Mouse (Mus musculus): ENCODE measurements around the gene Zfyve27. TPM values are rescaled to one million over a fixed set of nuclear protein-coding genes. Genes with fewer than 3 reads are reported as not detected.
A peak's percentile ranks its signal among the peaks of the same experiment; 100 is the strongest.

Zfyve27 gene
- polyA plus RNA-seq (2015; fragmentation: Nextera tagmentation; extraction: Ambion mirVana): 14.1 and 15.3 TPM in 2 replicates

DNA sequence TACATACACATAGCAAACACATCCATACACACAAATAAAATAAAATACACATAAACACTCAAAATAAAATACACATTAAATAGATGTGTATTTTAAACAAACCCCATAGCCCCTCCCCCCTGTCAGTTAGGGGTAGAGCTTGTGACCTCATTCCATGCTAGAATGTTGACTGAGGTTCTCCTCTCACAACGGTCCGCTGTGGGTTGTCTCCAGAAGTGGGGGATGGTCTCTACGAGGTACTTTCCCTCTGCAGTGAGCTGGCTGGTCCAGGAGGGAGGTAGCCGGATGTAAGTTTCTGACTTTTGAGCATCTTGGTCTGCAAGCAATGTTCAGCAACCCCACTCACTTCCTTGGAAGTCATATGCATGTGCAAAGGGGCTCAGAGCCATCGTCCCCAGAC is at the start of gene Zfyve27:
Gene Zfyve27 (plus strand): TSS at position 188 of the 400 bp plus-strand sequence.
- TF ChIP-seq CTCF (IDR thresholded peaks at IDR 0.05; ENCODE audit: low read depth): no peak
- DNase-seq (ENCODE audit: low spot score) (no peak), ATAC-seq (ENCODE audit: low FRiP score, low TSS enrichment) (no peak)
- Histone ChIP-seq H3K4me3 (ENCODE audit: low read depth, low read length) (no peak within 1 kb of the TSS), H3K9ac (ENCODE audit: low read length) (no peak within 1 kb of the TSS), H3K36me3 (ENCODE audit: control insufficient read depth, insufficient read depth, low read length) (no peaks in the 10 kb centered on the region), H3K27ac (replicated peaks) (no peak within 1 kb of the TSS), H3K4me1 (replicated peaks; ENCODE audit: control insufficient read depth, insufficient read depth) (no peaks in the 10 kb centered on the region; the same call in 1 of the 2 replicates), H3K27me3 (ENCODE audit: control insufficient read depth, insufficient read depth, low read length) (no peaks in the 10 kb centered on the region), H3K4me2 (replicated peaks; ENCODE audit: low read depth) (no peak within 1 kb of the TSS), H3K9me3 (ENCODE audit: control insufficient read depth, low read length) (no peaks in the 10 kb centered on the region)
- 39% methylated on average over 5 of the region's 5 CpGs for WGBS

- Histone ChIP-seq H3K4me3 (ENCODE audit: low read depth, low read length) (no peak overlapping the region), H3K27me3 (ENCODE audit: control insufficient read depth, insufficient read depth, low read length) (no peaks in the 10 kb centered on the region), H3K27ac (replicated peaks) (0 out of 2 replicates have a peak overlapping the region, but pooled peaks have one; percentile 31), H3K4me1 (replicated peaks; ENCODE audit: control insufficient read depth, insufficient read depth) (no peaks in the 10 kb centered on the region), H3K9ac (ENCODE audit: low read length) (no peak overlapping the region), H3K9me3 (ENCODE audit: control insufficient read depth, low read length) (no peaks in the 10 kb centered on the region), H3K4me2 (replicated peaks; ENCODE audit: low read depth) (no peak overlapping the region), H3K36me3 (ENCODE audit: control insufficient read depth, insufficient read depth, low read length) (peaks cover 13% of the 10 kb centered on the region)
- WGBS: 74% methylated on average over 4 of the region's 4 CpGs
- no peak for TF ChIP-seq EP300 (optimal IDR thresholded peaks at IDR 0.05)
- no peak for TF ChIP-seq CTCF (IDR thresholded peaks at IDR 0.05; ENCODE audit: low read depth)
- ATAC-seq (ENCODE audit: low FRiP score, low TSS enrichment): peak; percentile 62
- DNase-seq (ENCODE audit: low spot score): no peak
These were observed 47.9 kb upstream of the Zfyve27 start for GRCm38 (mm10) chr19:42115783-42116335.

- no peaks in the 10 kb centered on the region for H3K4me1 ChIP-seq (replicated peaks; ENCODE audit: control insufficient read depth, insufficient read depth)
- WGBS: 90% methylated on average over 9 of the region's 9 CpGs
These were observed 45.6 kb upstream of the Zfyve27 start for GRCm38 (mm10) chr19:42118142-42118541.

DNA sequence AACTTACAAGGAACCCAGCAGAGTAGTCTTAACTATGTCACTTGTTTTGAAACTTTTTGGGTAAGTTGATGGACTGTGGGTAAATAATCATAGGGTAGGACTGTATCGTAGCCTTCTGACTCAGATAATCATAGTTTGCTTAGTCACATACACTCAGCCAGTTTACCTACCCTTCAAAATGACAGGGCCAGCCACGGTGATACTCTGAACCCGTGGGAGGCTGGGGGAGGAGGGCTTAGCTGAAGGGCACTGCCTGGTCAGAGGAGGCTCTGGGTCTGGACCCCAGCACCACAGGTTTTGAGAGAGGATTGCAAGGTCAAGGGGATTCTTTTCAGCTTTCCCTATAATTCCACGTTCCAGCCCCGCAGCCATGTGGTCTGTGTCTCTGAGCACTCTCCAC is 45.2 kb upstream of the Zfyve27 start:
- Histone ChIP-seq H3K4me2 (replicated peaks; ENCODE audit: low read depth) (no peak overlapping the region), H3K4me1 (replicated peaks; ENCODE audit: control insufficient read depth, insufficient read depth) (no peaks in the 10 kb centered on the region), H3K27me3 (ENCODE audit: control insufficient read depth, insufficient read depth, low read length) (no peaks in the 10 kb centered on the region), H3K4me3 (ENCODE audit: low read depth, low read length) (no peak overlapping the region), H3K27ac (replicated peaks) (no peak overlapping the region), H3K9me3 (ENCODE audit: control insufficient read depth, low read length) (no peaks in the 10 kb centered on the region), H3K9ac (ENCODE audit: low read length) (no peak overlapping the region), H3K36me3 (ENCODE audit: control insufficient read depth, insufficient read depth, low read length) (peaks cover 19% of the 10 kb centered on the region)
- DNase-seq (ENCODE audit: low spot score): peak; percentile 60
- peak; percentile 81 for ATAC-seq (ENCODE audit: low FRiP score, low TSS enrichment)
- WGBS: 70% methylated on average over 5 of the region's 5 CpGs
- TF ChIP-seq CTCF (IDR thresholded peaks at IDR 0.05; ENCODE audit: low read depth) (no peak), EP300 (optimal IDR thresholded peaks at IDR 0.05) (no peak)

More at GRCm38 (mm10) chr19:42118142-42118541, 45.6 kb upstream of the Zfyve27 start:
- peaks cover 19% of the 10 kb centered on the region for H3K36me3 ChIP-seq (ENCODE audit: control insufficient read depth, insufficient read depth, low read length)
- H3K4me3 ChIP-seq (ENCODE audit: low read depth, low read length): no peak overlapping the region
- no peak for DNase-seq (ENCODE audit: low spot score)
- H3K27me3 ChIP-seq (ENCODE audit: control insufficient read depth, insufficient read depth, low read length): no peaks in the 10 kb centered on the region
- H3K9me3 ChIP-seq (ENCODE audit: control insufficient read depth, low read length): no peaks in the 10 kb centered on the region
- peak; percentile 14; the same call in 1 of the 2 replicates for ATAC-seq (ENCODE audit: low FRiP score, low TSS enrichment)
- no peak for TF ChIP-seq CTCF (IDR thresholded peaks at IDR 0.05; ENCODE audit: low read depth)
- H3K27ac ChIP-seq (replicated peaks): no peak overlapping the region
- no peak overlapping the region for H3K4me2 ChIP-seq (replicated peaks; ENCODE audit: low read depth)
- H3K9ac ChIP-seq (ENCODE audit: low read length): no peak overlapping the region

GRCm38 (mm10) chr19:42120451-42120850 is 43.3 kb upstream of the Zfyve27 start:
- Histone ChIP-seq H3K4me2 (replicated peaks; ENCODE audit: low read depth) (no peak overlapping the region), H3K9me3 (ENCODE audit: control insufficient read depth, low read length) (no peaks in the 10 kb centered on the region), H3K36me3 (ENCODE audit: control insufficient read depth, insufficient read depth, low read length) (peaks cover 24% of the 10 kb centered on the region), H3K27me3 (ENCODE audit: control insufficient read depth, insufficient read depth, low read length) (no peaks in the 10 kb centered on the region), H3K4me1 (replicated peaks; ENCODE audit: control insufficient read depth, insufficient read depth) (no peaks in the 10 kb centered on the region), H3K9ac (ENCODE audit: low read length) (no peak overlapping the region), H3K27ac (replicated peaks) (no peak overlapping the region), H3K4me3 (ENCODE audit: low read depth, low read length) (no peak overlapping the region)
- DNase-seq (ENCODE audit: low spot score): peak; percentile 31
- TF ChIP-seq EP300 (optimal IDR thresholded peaks at IDR 0.05) (no peak), CTCF (IDR thresholded peaks at IDR 0.05; ENCODE audit: low read depth) (no peak)
- ATAC-seq (ENCODE audit: low FRiP score, low TSS enrichment): peak; percentile 33; the same call in 1 of the 2 replicates
- 74% methylated on average over 8 of the region's 8 CpGs for WGBS

DNA sequence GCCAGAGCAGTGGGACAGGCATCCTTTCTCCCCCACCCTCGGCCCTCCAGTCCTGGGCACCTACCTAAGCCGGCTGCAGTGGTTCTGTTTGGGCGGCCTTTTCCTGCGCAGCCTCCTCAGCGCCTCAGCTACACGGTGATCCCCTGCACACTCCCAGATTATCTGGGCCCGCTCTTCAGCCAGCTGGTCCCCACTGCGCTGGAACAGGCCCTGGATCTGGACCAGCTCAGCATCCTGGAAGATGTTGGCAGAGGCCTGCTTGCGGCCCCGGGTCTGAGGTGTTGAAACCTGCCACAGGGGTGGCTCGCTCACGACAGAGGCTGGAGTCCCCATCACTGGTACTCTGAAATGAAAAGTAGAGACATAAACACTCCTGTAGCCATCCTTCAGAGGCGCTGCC is 39.1 kb upstream of the Zfyve27 start:
- no peak for DNase-seq (ENCODE audit: low spot score)
- WGBS: 83% methylated on average over 13 of the region's 13 CpGs
- Histone ChIP-seq H3K27me3 (ENCODE audit: control insufficient read depth, insufficient read depth, low read length) (no peaks in the 10 kb centered on the region), H3K4me3 (ENCODE audit: low read depth, low read length) (no peak overlapping the region), H3K4me1 (replicated peaks; ENCODE audit: control insufficient read depth, insufficient read depth) (0 out of 2 replicates have a peak, but pooled peaks cover 2% of the 10 kb centered on the region), H3K27ac (replicated peaks) (no peak overlapping the region), H3K4me2 (replicated peaks; ENCODE audit: low read depth) (no peak overlapping the region), H3K9ac (ENCODE audit: low read length) (no peak overlapping the region), H3K36me3 (ENCODE audit: control insufficient read depth, insufficient read depth, low read length) (peaks cover 22% of the 10 kb centered on the region), H3K9me3 (ENCODE audit: control insufficient read depth, low read length) (no peaks in the 10 kb centered on the region)
- no peak for TF ChIP-seq CTCF (IDR thresholded peaks at IDR 0.05; ENCODE audit: low read depth)
- TF ChIP-seq EP300 (optimal IDR thresholded peaks at IDR 0.05): no peak
- no peak for ATAC-seq (ENCODE audit: low FRiP score, low TSS enrichment)

Measured in stomach, postnatal 0 days (tissue).